Mouse (Mus musculus): Measurements from ENCODE around the gene Arhgef15.

- TF ChIP-seq GATA1 (IDR thresholded peaks at IDR 0.05; ENCODE audit: borderline replicate concordance, low read length) (no peak), FLI1 (IDR thresholded peaks at IDR 0.05; ENCODE audit: low read length) (no peak)
These were observed 52.7 kb downstream of the Arhgef15 start for GRCm38 (mm10) chr11:68904375-68905137.

Data from megakaryocyte, embryonic 14.5 days (primary cell).